Mouse (Mus musculus) testis, adult 2 months (tissue): ENCODE measurements around the gene Shisa8.

Experiments
- CTCF ChIP-seq: fragments of 200-500 bp; IDR thresholded peaks from 2 replicates; pipeline ENCODE4 v1.5.1; 2012; ENCODE audit warnings: low read depth, mild to moderate bottlenecking, inconsistent platforms, low read length, moderate library complexity; ENCODE audit not compliant: control insufficient read depth, insufficient read depth, insufficient replicate concordance
- POLR2A ChIP-seq: fragments of 200-500 bp; IDR thresholded peaks from 2 replicates; pipeline ENCODE4 v1.6.1; 2012; ENCODE audit warnings: low read depth, mild to moderate bottlenecking, inconsistent platforms, low read length, moderate library complexity; ENCODE audit not compliant: control insufficient read depth

- TF ChIP-seq CTCF (no peak), POLR2A (no peak)
Observed at GRCm38 (mm10) chr15:82223251-82223650, 10.6 kb upstream of the Shisa8 start.
